Mouse (Mus musculus) splenic B cell, adult 2 months (primary cell): Measurements from ENCODE around the gene Oxnad1.
"Not testable (repeated sequence)": the region's sequence is repeated elsewhere in the genome, so short reads cannot be mapped to it uniquely, and the experiment has no call there.

ENCODE experiments used
- DNase-seq: peaks from one replicate; pipeline ENCODE4 v3.0.0-alpha.2; 2011; ENCODE audit warnings: low read depth, low spot score
- H3K27me3 ChIP-seq: 2 replicates; pipeline ENCODE4 v1.6.1; 2012; ENCODE audit warnings: mild to moderate bottlenecking, low read length, moderate library complexity, mixed read lengths; ENCODE audit not compliant: control insufficient read depth, poor library complexity, insufficient read depth, severe bottlenecking
- H3K36me3 ChIP-seq: 2 replicates; pipeline ENCODE4 v1.6.1; 2012; ENCODE audit warnings: mild to moderate bottlenecking, low read length, moderate library complexity, mixed read lengths; ENCODE audit not compliant: control insufficient read depth, poor library complexity, insufficient read depth, severe bottlenecking

The Oxnad1 gene

GRCm38 (mm10) chr14:32076896-32077575, 8.1 kb upstream of the Oxnad1 start:
- H3K36me3 ChIP-seq, result peaks cover 9% of the 10 kb centered on the region
- H3K27me3 ChIP-seq, result no peaks in the 10 kb centered on the region
- DNase-seq, result peak; percentile 84

DNA sequence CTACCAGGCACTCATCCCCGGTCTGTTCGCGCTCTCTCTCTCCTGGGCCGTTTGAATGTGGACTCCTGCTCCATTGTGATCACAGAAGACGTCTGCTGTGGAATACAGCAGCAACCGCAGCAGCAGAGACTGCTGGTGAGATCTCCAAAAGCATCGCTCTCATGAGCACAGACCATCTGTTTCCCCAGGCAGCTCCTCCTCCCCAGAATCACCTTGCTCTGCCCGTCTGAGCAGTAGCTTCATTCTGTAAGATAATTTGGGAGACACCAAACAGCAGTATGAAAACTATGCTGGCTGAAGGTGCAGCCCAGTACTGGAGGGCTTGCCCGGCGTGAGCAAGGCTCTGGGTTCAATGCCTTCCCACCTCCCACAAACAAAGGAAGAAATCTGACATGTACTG, 4.1 kb upstream of the Oxnad1 start:
- Histone ChIP-seq H3K27me3 (no peaks in the 10 kb centered on the region), H3K36me3 (peaks cover 14% of the 10 kb centered on the region)
- no peak for DNase-seq

- peaks cover 14% of the 10 kb centered on the region for H3K36me3 ChIP-seq
- no peaks in the 10 kb centered on the region for H3K27me3 ChIP-seq
- no peak for DNase-seq
Measured at GRCm38 (mm10) chr14:32082891-32083290, 2.3 kb upstream of the Oxnad1 start.

GRCm38 (mm10) chr14:32083466-32083865, 1.7 kb upstream of the Oxnad1 start:
- Histone ChIP-seq H3K36me3 (peaks cover 14% of the 10 kb centered on the region), H3K27me3 (no peaks in the 10 kb centered on the region)
- no peak for DNase-seq

DNA sequence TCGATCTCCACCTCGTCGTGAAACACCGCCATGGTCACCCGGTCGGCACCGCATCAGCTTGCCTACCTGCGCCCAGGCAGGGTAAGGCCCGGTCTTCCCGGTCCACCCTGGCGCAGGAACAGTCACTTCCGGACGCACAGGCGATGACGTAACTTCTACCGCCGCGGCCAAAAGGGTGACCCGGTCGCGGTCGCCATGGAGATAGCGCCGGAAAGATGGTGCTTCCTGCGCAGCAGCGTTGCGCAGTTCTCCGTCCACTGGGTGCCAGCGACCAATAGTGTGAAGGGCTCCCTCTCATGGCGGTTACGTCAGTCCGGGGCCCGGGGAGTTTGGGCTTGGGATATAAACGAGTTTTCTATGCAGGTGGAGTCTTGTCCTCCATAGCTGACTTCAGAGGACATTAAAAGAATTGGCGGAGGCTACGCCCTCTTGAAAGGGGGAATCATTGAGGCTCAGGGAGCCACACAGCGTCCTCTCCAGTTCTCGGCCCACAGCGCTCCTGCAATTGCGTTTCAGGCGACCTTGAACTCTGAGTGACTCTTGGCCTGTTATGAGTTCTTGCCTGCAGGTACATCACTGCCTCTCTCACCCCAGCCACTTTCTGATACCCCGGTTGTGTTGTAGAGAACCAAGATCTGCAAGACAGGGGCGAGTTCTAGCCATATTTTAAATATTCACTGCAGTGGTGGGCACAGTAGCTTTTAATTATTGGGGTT, 470 bp downstream of the Oxnad1 start, which contains the start of gene Dph3:
TSS of gene Dph3 (minus strand) at position 244 of the 716 bp plus-strand sequence.
- H3K36me3 ChIP-seq, result peaks cover 11% of the 10 kb centered on the region
- peak; percentile 99 for DNase-seq
- H3K27me3 ChIP-seq, result no peaks in the 10 kb centered on the region

GRCm38 (mm10) chr14:32086226-32086625, 1.1 kb downstream of the Oxnad1 start:
- H3K36me3 ChIP-seq, result peaks cover 6% of the 10 kb centered on the region
- no peaks in the 10 kb centered on the region for H3K27me3 ChIP-seq
- DNase-seq, result peak; percentile 6

DNA sequence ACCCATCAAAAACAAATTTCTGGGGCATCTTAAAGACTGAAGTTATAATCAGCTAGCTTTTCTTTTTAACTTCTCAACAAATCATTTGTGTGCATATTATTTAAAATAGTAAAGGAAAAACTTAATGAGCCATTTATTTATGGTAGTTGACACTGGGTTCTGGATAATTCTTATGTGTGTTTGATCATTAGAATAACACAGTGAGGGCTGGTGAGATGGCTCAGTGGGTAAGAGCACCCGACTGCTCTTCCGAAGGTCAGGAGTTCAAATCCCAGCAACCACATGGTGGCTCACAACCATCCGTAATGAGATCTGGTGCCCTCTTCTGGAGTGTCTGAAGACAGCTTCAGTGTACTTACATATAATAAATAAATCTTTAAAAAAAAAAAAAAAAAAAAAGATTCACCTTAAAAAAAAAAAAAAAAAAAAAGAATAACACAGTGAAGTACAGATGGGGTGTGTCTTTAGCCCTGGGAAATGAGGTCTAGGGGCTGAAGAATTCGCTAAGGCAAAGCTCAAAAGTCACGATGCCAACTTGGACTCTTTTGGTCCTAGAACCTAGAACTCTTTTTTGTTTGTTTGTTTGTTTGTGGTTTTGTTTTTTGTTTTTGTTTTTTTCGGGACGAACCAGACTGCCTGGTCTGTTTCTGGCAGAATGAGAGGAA, 2.5 kb downstream of the Oxnad1 start:
- H3K27me3 ChIP-seq, H3K36me3 ChIP-seq, DNase-seq: not testable (repeated sequence)

- DNase-seq, result no peak
- Histone ChIP-seq H3K27me3 (no peaks in the 10 kb centered on the region), H3K36me3 (0 out of 2 replicates have a peak, but pooled peaks cover 2% of the 10 kb centered on the region)
Measured at GRCm38 (mm10) chr14:32091124-32091523, 6.0 kb downstream of the Oxnad1 start.

DNA sequence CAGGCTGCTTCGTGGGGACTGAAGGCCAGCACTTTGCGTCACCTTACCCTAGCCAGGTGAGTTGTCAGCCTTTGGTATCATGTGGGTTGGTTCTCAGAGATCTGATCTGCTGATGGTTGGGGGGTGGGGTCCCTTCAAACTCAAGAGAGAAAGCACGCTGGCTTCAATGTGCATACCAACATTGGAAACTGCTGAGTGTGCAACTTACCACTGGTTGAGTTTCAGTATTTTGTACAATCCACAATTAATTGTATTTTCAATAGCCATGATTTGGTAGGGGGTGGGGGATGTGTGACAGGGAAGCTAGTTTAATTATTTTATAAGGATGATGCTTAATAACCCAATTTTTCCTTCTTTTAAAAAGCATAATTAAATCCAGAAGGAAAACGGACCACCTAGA, 6.5 kb downstream of the Oxnad1 start:
- no peak for DNase-seq
- Histone ChIP-seq H3K36me3 (peaks cover 2% of the 10 kb centered on the region; the same call in 1 of the 2 replicates), H3K27me3 (no peaks in the 10 kb centered on the region)

GRCm38 (mm10) chr14:32093018-32093417, 7.8 kb downstream of the Oxnad1 start:
- H3K36me3 ChIP-seq, result peaks cover 2% of the 10 kb centered on the region; the same call in 1 of the 2 replicates
- no peak for DNase-seq
- H3K27me3 ChIP-seq, result no peaks in the 10 kb centered on the region

DNA sequence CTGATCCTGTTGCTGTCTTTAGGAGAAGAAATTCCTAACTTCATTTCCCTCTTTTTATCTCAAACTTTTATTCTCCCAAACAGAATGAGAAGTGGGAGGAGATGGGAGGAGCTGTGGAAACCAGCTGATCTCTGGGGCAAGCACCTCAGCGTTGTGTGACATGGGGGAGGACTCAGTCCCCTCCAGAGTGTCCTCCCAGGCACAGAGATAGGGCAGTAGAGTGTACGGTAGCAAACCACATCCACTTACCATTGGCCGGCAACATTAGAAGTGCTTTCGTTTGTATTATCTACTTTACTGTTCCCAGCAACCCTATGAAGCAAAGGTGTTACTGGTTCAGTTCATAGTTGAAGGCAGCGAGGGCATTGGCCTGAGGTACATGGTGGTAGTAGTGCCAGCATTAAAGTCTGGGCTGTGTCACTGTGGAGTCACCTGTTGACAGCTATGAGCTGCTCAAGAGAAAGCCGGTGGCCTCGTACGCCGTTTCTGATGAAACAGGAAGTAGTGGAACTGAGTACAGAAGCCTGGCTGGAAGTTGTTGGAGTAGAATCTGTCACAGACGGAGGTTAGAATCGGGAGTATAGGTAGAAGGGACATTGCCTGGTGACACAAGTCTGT, 8.4 kb downstream of the Oxnad1 start:
- Histone ChIP-seq H3K36me3 (peaks cover 4% of the 10 kb centered on the region; the same call in 1 of the 2 replicates), H3K27me3 (no peaks in the 10 kb centered on the region)
- no peak for DNase-seq

DNA sequence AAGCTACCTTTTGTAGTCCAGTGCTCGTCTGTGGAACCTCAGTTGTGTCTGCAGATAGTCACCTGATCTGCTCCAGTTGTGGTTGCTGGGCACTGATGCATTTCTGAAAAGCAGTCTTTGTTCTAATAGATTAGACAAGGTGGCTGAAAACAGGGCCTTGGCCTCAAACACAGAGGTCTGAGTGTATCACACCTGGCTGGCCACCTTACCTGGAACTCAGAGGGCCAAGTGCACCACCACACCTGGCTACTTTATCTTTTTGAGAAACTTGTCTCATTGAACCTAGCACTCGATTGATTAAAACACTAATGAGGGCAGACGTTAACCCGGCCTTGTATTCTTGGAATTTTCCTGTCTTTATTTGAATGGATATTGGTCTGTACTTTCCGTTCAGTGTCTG, 10.5 kb downstream of the Oxnad1 start:
- no peaks in the 10 kb centered on the region for H3K27me3 ChIP-seq
- DNase-seq, result no peak
- peaks cover 13% of the 10 kb centered on the region; the same call in 1 of the 2 replicates for H3K36me3 ChIP-seq

- no peak for DNase-seq
- Histone ChIP-seq H3K36me3 (peaks cover 13% of the 10 kb centered on the region), H3K27me3 (no peaks in the 10 kb centered on the region)
Measured at GRCm38 (mm10) chr14:32096740-32097139, 11.6 kb downstream of the Oxnad1 start.

- no peak for DNase-seq
- Histone ChIP-seq H3K27me3 (no peaks in the 10 kb centered on the region), H3K36me3 (peaks cover 11% of the 10 kb centered on the region)
Measured at GRCm38 (mm10) chr14:32097691-32098090, 12.5 kb downstream of the Oxnad1 start.
